Mouse (Mus musculus) cerebellum, adult 2 months (tissue): ENCODE results near the gene Osbpl9. TPM values are rescaled to one million over a fixed set of nuclear protein-coding genes. Genes with fewer than 3 reads are reported as not detected.

Experiments
- DNase-seq, 2 experiments: peaks; one replicate each; pipeline ENCODE4 v3.0.0; 2021
- H3K27ac ChIP-seq: fragments of 200-500 bp; 2 replicates; pipeline ENCODE4 v1.5.1; 2012; ENCODE audit warnings: low read length, control low read depth, inconsistent platforms; ENCODE audit not compliant: insufficient read depth
- H3K27me3 ChIP-seq: fragments of 200-500 bp; 2 replicates; pipeline ENCODE4 v1.6.1; 2012; ENCODE audit warnings: inconsistent platforms, mild to moderate bottlenecking, low read length, moderate library complexity; ENCODE audit not compliant: control insufficient read depth, insufficient read depth
- H3K4me1 ChIP-seq: fragments of 200-500 bp; 2 replicates; pipeline ENCODE4 v1.6.1; 2011; ENCODE audit warnings: low read length; ENCODE audit not compliant: control insufficient read depth, insufficient read depth
- H3K4me3 ChIP-seq: fragments of 200-500 bp; replicated peaks from 2 replicates; pipeline ENCODE3; 2011; ENCODE audit warnings: mild to moderate bottlenecking, low read depth, low read length, control low read depth; ENCODE audit not compliant: insufficient read depth
- CTCF ChIP-seq: fragments of 200-500 bp; IDR thresholded peaks from 2 replicates; pipeline ENCODE4 v1.5.1; 2011; ENCODE audit warnings: low read depth, mild to moderate bottlenecking, control low read depth, low read length, moderate library complexity, borderline replicate concordance; ENCODE audit not compliant: insufficient read depth
- POLR2A ChIP-seq: fragments of 200-500 bp; IDR thresholded peaks from 2 replicates; pipeline ENCODE4 v1.6.1; 2011; ENCODE audit warnings: low read length, control low read depth, borderline replicate concordance; ENCODE audit not compliant: insufficient read depth
- WGBS: fragments of 180-500 bp; shearing (Covaris S2); methylation state at CpG from one replicate; pipeline ENCODE4 v1.1.7; 2018; 5-methylcytosine and 5-hydroxymethylcytosine counted together
- polyA plus RNA-seq: library from polyadenylated mRNA; depleted of rRNA; stranded (reverse); fragments of >200 nt; gene quantifications from 2 replicates; pipeline ENCODE4 v1.2.3, GENCODE M21; 2012

The Osbpl9 gene
- polyA plus RNA-seq, 1 experiment, result 120 TPM

- no peak for DNase-seq
- peaks cover 6% of the 10 kb centered on the region; the same call in 1 of the 2 replicates for H3K4me1 ChIP-seq
- no peak overlapping the region for H3K4me3 ChIP-seq
- H3K27ac ChIP-seq, result no peak overlapping the region
- H3K27me3 ChIP-seq, result no peaks in the 10 kb centered on the region
- WGBS, result 85% methylated on average over 3 of the region's 3 CpGs
- TF ChIP-seq CTCF (no peak), POLR2A (no peak)
Measured at GRCm38 (mm10) chr4:109222001-109222400, 19.9 kb upstream of the Osbpl9 start.

- no peak for DNase-seq
- peaks cover 6% of the 10 kb centered on the region; the same call in 1 of the 2 replicates for H3K4me1 ChIP-seq
- H3K27me3 ChIP-seq, result no peaks in the 10 kb centered on the region
- no peak overlapping the region for H3K4me3 ChIP-seq
- WGBS, result 74% methylated on average over 14 of the region's 14 CpGs
- H3K27ac ChIP-seq, result no peak overlapping the region
- TF ChIP-seq POLR2A, result no peak
- TF ChIP-seq CTCF, result no peak
Measured at GRCm38 (mm10) chr4:109220441-109220940, 18.4 kb upstream of the Osbpl9 start.

- 85% methylated on average over 7 of the region's 7 CpGs for WGBS
- H3K4me1 ChIP-seq, result no peaks in the 10 kb centered on the region
- no peak for TF ChIP-seq POLR2A
- no peak for TF ChIP-seq CTCF
- DNase-seq, result no peak
- no peaks in the 10 kb centered on the region for H3K27me3 ChIP-seq
- H3K27ac ChIP-seq, result no peak overlapping the region
- H3K4me3 ChIP-seq, result no peak overlapping the region
Measured at GRCm38 (mm10) chr4:109218008-109218407, 15.9 kb upstream of the Osbpl9 start.

- Histone ChIP-seq H3K27ac (no peak overlapping the region), H3K27me3 (no peaks in the 10 kb centered on the region), H3K4me1 (no peaks in the 10 kb centered on the region), H3K4me3 (no peak overlapping the region)
- no peak for DNase-seq
- TF ChIP-seq CTCF, result no peak
- no peak for TF ChIP-seq POLR2A
- 84% methylated on average over 3 of the region's 3 CpGs for WGBS
Measured at GRCm38 (mm10) chr4:109213986-109214385, 11.9 kb upstream of the Osbpl9 start.

GRCm38 (mm10) chr4:109210881-109211280 is 8.8 kb upstream of the Osbpl9 start:
- 79% methylated on average over 4 of the region's 4 CpGs for WGBS
- no peak for TF ChIP-seq POLR2A
- no peak for TF ChIP-seq CTCF

GRCm38 (mm10) chr4:109210253-109210652 is 8.2 kb upstream of the Osbpl9 start:
- no peak overlapping the region for H3K27ac ChIP-seq
- no peaks in the 10 kb centered on the region for H3K27me3 ChIP-seq
- H3K4me3 ChIP-seq, result no peak overlapping the region
- no peak for TF ChIP-seq POLR2A
- no peak for TF ChIP-seq CTCF
- DNase-seq, result no peak
- no peaks in the 10 kb centered on the region for H3K4me1 ChIP-seq
- WGBS, result 65% methylated on average over 2 of the region's 2 CpGs

More at GRCm38 (mm10) chr4:109210881-109211280, 8.8 kb upstream of the Osbpl9 start:
- DNase-seq, result no peak
- no peak overlapping the region for H3K4me3 ChIP-seq
- no peaks in the 10 kb centered on the region for H3K4me1 ChIP-seq
- no peaks in the 10 kb centered on the region for H3K27me3 ChIP-seq
- no peak overlapping the region for H3K27ac ChIP-seq

- TF ChIP-seq CTCF, result no peak
- 78% methylated on average over 5 of the region's 5 CpGs for WGBS
- Histone ChIP-seq H3K27ac (no peak overlapping the region), H3K27me3 (no peaks in the 10 kb centered on the region), H3K4me1 (no peaks in the 10 kb centered on the region), H3K4me3 (no peak overlapping the region)
- no peak for DNase-seq
Measured at GRCm38 (mm10) chr4:109207524-109207923, 5.5 kb upstream of the Osbpl9 start.

GRCm38 (mm10) chr4:109204416-109204815 is 2.3 kb upstream of the Osbpl9 start:
- Histone ChIP-seq H3K4me1 (no peaks in the 10 kb centered on the region), H3K27ac (no peak overlapping the region), H3K27me3 (no peaks in the 10 kb centered on the region), H3K4me3 (no peak overlapping the region)
- no peak for TF ChIP-seq CTCF
- no peak for TF ChIP-seq POLR2A
- 89% methylated on average over 1 of the region's 1 CpGs for WGBS
- DNase-seq, result no peak

GRCm38 (mm10) chr4:109203931-109204330 is 1.9 kb upstream of the Osbpl9 start:
- H3K4me3 ChIP-seq, result no peak overlapping the region
- 0 out of 2 replicates have a peak, but pooled peaks cover 2% of the 10 kb centered on the region for H3K4me1 ChIP-seq
- no peak for DNase-seq
- no peak overlapping the region for H3K27ac ChIP-seq
- no peaks in the 10 kb centered on the region for H3K27me3 ChIP-seq
- TF ChIP-seq CTCF, result no peak
- TF ChIP-seq POLR2A, result no peak
- 89% methylated on average over 1 of the region's 1 CpGs for WGBS
